ENCODE assay signal across 8 mouse cellular contexts in the genomic region with DNA sequence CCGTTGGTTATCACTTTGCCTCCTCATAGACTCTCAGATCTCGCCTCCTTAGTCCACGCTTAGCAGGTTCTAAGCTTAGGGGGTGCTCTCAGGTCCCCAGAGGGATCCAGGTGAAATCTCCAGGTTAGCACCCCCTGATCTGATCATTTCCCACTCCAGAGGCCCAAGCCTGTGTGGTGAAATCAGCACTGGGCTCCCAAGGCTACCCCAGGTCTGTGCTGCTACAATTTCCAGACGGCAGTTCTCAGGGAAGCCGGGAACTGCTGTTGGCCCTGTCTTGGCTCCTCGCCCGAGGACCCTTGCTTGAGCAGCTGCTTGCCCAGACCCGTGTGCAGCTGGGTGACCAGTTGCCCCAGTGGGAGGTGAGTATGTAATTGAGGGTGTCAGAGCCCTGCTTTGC. TPM values are rescaled to one million over a fixed set of nuclear protein-coding genes. Genes with fewer than 3 reads are reported as not detected.
DNase-seq lines count a peak whose midpoint lies in the region; ATAC-seq lines count a peak whose summit lies in the region.

No protein-coding gene starts in this region.

- H3K4me3 ChIP-seq in liver, embryonic 11.5 days (ENCODE audit: low read depth, low read length), result peak overlapping the region; percentile 76
- peak overlapping the region; percentile 70 for H3K4me3 ChIP-seq in embryonic facial prominence, embryonic 13.5 days
- peak overlapping the region; percentile 69 for H3K4me3 ChIP-seq in intestine, embryonic 14.5 days (ENCODE audit: low read depth, low read length)
- H3K4me3 ChIP-seq in neural tube, embryonic 13.5 days, result peak overlapping the region; percentile 59

- H3K27me3 ChIP-seq in liver, embryonic 11.5 days (replicated peaks; ENCODE audit: control insufficient read depth, insufficient read depth, low read length), result no peaks in the 10 kb centered on the region
- peaks cover 6% of the 10 kb centered on the region for H3K27me3 ChIP-seq in embryonic facial prominence, embryonic 13.5 days
- 0 out of 2 replicates have a peak, but pooled peaks cover 4% of the 10 kb centered on the region for H3K27me3 ChIP-seq in intestine, embryonic 14.5 days (replicated peaks; ENCODE audit: control insufficient read depth, insufficient read depth, low read length)
- H3K27me3 ChIP-seq in neural tube, embryonic 13.5 days, result peaks cover 14% of the 10 kb centered on the region

- H3K27ac ChIP-seq in liver, embryonic 11.5 days (ENCODE audit: low read depth, low read length), result no peak overlapping the region
- no peak overlapping the region for H3K27ac ChIP-seq in embryonic facial prominence, embryonic 13.5 days
- no peak overlapping the region for H3K27ac ChIP-seq in intestine, embryonic 14.5 days (ENCODE audit: low read depth)
- H3K27ac ChIP-seq in neural tube, embryonic 13.5 days (replicated peaks), result no peak overlapping the region

- no peaks in the 10 kb centered on the region for H3K9me3 ChIP-seq in liver, embryonic 11.5 days (ENCODE audit: control insufficient read depth, low read length)
- no peaks in the 10 kb centered on the region for H3K9me3 ChIP-seq in embryonic facial prominence, embryonic 13.5 days
- no peaks in the 10 kb centered on the region for H3K9me3 ChIP-seq in intestine, embryonic 14.5 days (ENCODE audit: control insufficient read depth, low read length)
- no peaks in the 10 kb centered on the region for H3K9me3 ChIP-seq in neural tube, embryonic 13.5 days

- ATAC-seq in liver, embryonic 11.5 days (replicated peaks; ENCODE audit: low FRiP score), result no peak
- ATAC-seq in embryonic facial prominence, embryonic 13.5 days (ENCODE audit: insufficient number of reproducible peaks, insufficient read depth, low FRiP score, low TSS enrichment, low read depth), result no peak
- no peak for ATAC-seq in intestine, embryonic 14.5 days (replicated peaks; ENCODE audit: low FRiP score, low TSS enrichment, low read depth)
- ATAC-seq in neural tube, embryonic 13.5 days (ENCODE audit: low read depth), result no peak

- no peak for DNase-seq in liver, embryonic 11.5 days (ENCODE audit: low spot score)
- DNase-seq in liver, result no peak
- DNase-seq in intestine, embryonic 14.5 days (ENCODE audit: low spot score), result no peak
- DNase-seq in layer of hippocampus, adult 9-11 months, result no peak
- no peak for DNase-seq in left cerebral cortex, adult 18-20 months (ENCODE audit: low spot score in 2 of 2)
- no peak for DNase-seq in adrenal gland, postnatal 10 days

- WGBS in liver, embryonic 11.5 days, result 51% methylated on average over 8 of the region's 8 CpGs
- 45% methylated on average over 8 of the region's 8 CpGs for WGBS in embryonic facial prominence, embryonic 13.5 days
- WGBS in intestine, embryonic 14.5 days, result 27% methylated on average over 8 of the region's 8 CpGs
- WGBS in neural tube, embryonic 13.5 days, result 28% methylated on average over 8 of the region's 8 CpGs

- H3K4me1 ChIP-seq in liver, embryonic 11.5 days (replicated peaks; ENCODE audit: control insufficient read depth, insufficient read depth, low read length), result peaks cover 17% of the 10 kb centered on the region
- H3K4me1 ChIP-seq in embryonic facial prominence, embryonic 13.5 days, result peaks cover 29% of the 10 kb centered on the region
- H3K4me1 ChIP-seq in intestine, embryonic 14.5 days (replicated peaks; ENCODE audit: control insufficient read depth, insufficient read depth, low read length), result peaks cover 13% of the 10 kb centered on the region
- H3K4me1 ChIP-seq in neural tube, embryonic 13.5 days (replicated peaks), result peaks cover 27% of the 10 kb centered on the region

- H3K4me2 ChIP-seq in liver, embryonic 11.5 days, result peak overlapping the region; percentile 97
- peak overlapping the region; percentile 91 for H3K4me2 ChIP-seq in embryonic facial prominence, embryonic 13.5 days
- H3K4me2 ChIP-seq in intestine, embryonic 14.5 days (ENCODE audit: low read length), result peak overlapping the region; percentile 89
- peak overlapping the region; percentile 88 for H3K4me2 ChIP-seq in neural tube, embryonic 13.5 days

- no peaks in the 10 kb centered on the region for H3K36me3 ChIP-seq in liver, embryonic 11.5 days (ENCODE audit: control insufficient read depth, insufficient read depth, low read length)
- peaks cover 18% of the 10 kb centered on the region; the same call in 1 of the 2 replicates for H3K36me3 ChIP-seq in embryonic facial prominence, embryonic 13.5 days
- peaks cover 8% of the 10 kb centered on the region for H3K36me3 ChIP-seq in intestine, embryonic 14.5 days (ENCODE audit: control insufficient read depth, insufficient read depth, low read length)
- H3K36me3 ChIP-seq in neural tube, embryonic 13.5 days, result no peaks in the 10 kb centered on the region; the same call in 1 of the 2 replicates

- peak overlapping the region; percentile 78 for H3K9ac ChIP-seq in liver, embryonic 11.5 days (ENCODE audit: low read depth, low read length)
- H3K9ac ChIP-seq in embryonic facial prominence, embryonic 13.5 days, result peak overlapping the region; percentile 71
- H3K9ac ChIP-seq in intestine, embryonic 14.5 days (ENCODE audit: low read length), result peak overlapping the region; percentile 51
- H3K9ac ChIP-seq in neural tube, embryonic 13.5 days, result peak overlapping the region; percentile 63

RNA-seq across cellular contexts. Expression of a gene that starts 0.8 kb away (rescaled TPM):
- polyA plus RNA-seq in liver, embryonic 11.5 days (2014; fragmentation: Nextera tagmentation; extraction: Ambion mirVana), result 23.5 and 24.2 TPM in 2 replicates
- 32.0 and 33.9 TPM in 2 replicates for polyA plus RNA-seq in embryonic facial prominence, embryonic 13.5 days (2015; fragmentation: Nextera tagmentation; extraction: Ambion mirVana)
- polyA plus RNA-seq in intestine, embryonic 14.5 days (2014; fragmentation: Nextera tagmentation; extraction: Ambion mirVana), result 24.2 and 27.9 TPM in 2 replicates
- polyA plus RNA-seq in neural tube, embryonic 13.5 days (2015; fragmentation: Nextera tagmentation; extraction: Ambion mirVana), result 17.1 and 18.7 TPM in 2 replicates
- 1 to 10 TPM in 1 of 2 experiments, under 1 TPM in 1; 1.00 to 1.4 TPM for total RNA-seq in left cerebral cortex, adult 18-20 months (2021)
- total RNA-seq in adrenal gland, postnatal 10 days (2021), result 1 to 10 TPM; 3.1 to 5.4 TPM

RNA-seq across cellular contexts. Expression of a gene that starts 10.9 kb away (rescaled TPM):
- 148 and 150 TPM in 2 replicates for polyA plus RNA-seq in liver, embryonic 11.5 days (2014; fragmentation: Nextera tagmentation; extraction: Ambion mirVana)
- 224 and 230 TPM in 2 replicates for polyA plus RNA-seq in embryonic facial prominence, embryonic 13.5 days (2015; fragmentation: Nextera tagmentation; extraction: Ambion mirVana)
- polyA plus RNA-seq in intestine, embryonic 14.5 days (2014; fragmentation: Nextera tagmentation; extraction: Ambion mirVana), result 266 and 312 TPM in 2 replicates
- 66.3 and 74.9 TPM in 2 replicates for polyA plus RNA-seq in neural tube, embryonic 13.5 days (2015; fragmentation: Nextera tagmentation; extraction: Ambion mirVana)
- total RNA-seq in left cerebral cortex, adult 18-20 months (2021), result 10 to 100 TPM; 14.3 to 15.9 TPM
- 100 to 1,000 TPM; 151 to 176 TPM for total RNA-seq in adrenal gland, postnatal 10 days (2021)

RNA-seq across cellular contexts. Expression of a gene that starts 17.0 kb away (rescaled TPM):
- polyA plus RNA-seq in liver, embryonic 11.5 days (2014; fragmentation: Nextera tagmentation; extraction: Ambion mirVana), result 80.6 and 86.9 TPM in 2 replicates
- 63.4 and 72.3 TPM in 2 replicates for polyA plus RNA-seq in embryonic facial prominence, embryonic 13.5 days (2015; fragmentation: Nextera tagmentation; extraction: Ambion mirVana)
- polyA plus RNA-seq in intestine, embryonic 14.5 days (2014; fragmentation: Nextera tagmentation; extraction: Ambion mirVana), result 124 and 129 TPM in 2 replicates
- 301 and 350 TPM in 2 replicates for polyA plus RNA-seq in neural tube, embryonic 13.5 days (2015; fragmentation: Nextera tagmentation; extraction: Ambion mirVana)
- 100 to 1,000 TPM; 142 to 162 TPM for total RNA-seq in left cerebral cortex, adult 18-20 months (2021)
- total RNA-seq in adrenal gland, postnatal 10 days (2021), result 100 to 1,000 TPM; 184 to 199 TPM

RNA-seq across cellular contexts. Expression of a gene that starts 28.7 kb away (rescaled TPM):
- polyA plus RNA-seq in liver, embryonic 11.5 days (2014; fragmentation: Nextera tagmentation; extraction: Ambion mirVana), result 1.1 and 2.0 TPM in 2 replicates
- polyA plus RNA-seq in embryonic facial prominence, embryonic 13.5 days (2015; fragmentation: Nextera tagmentation; extraction: Ambion mirVana), result 16.6 and 18.0 TPM in 2 replicates
- polyA plus RNA-seq in intestine, embryonic 14.5 days (2014; fragmentation: Nextera tagmentation; extraction: Ambion mirVana), result 6.6 and 7.6 TPM in 2 replicates
- 33.5 and 33.9 TPM in 2 replicates for polyA plus RNA-seq in neural tube, embryonic 13.5 days (2015; fragmentation: Nextera tagmentation; extraction: Ambion mirVana)
- total RNA-seq in left cerebral cortex, adult 18-20 months (2021), result 10 to 100 TPM; 25.5 to 27.5 TPM
- 1 to 10 TPM; 3.0 to 3.1 TPM for total RNA-seq in adrenal gland, postnatal 10 days (2021)

RNA-seq across cellular contexts. Expression of a gene that starts 58.9 kb away (rescaled TPM):
- polyA plus RNA-seq in liver, embryonic 11.5 days (2014; fragmentation: Nextera tagmentation; extraction: Ambion mirVana), result 17.7 and 19.2 TPM in 2 replicates
- 18.5 and 18.6 TPM in 2 replicates for polyA plus RNA-seq in embryonic facial prominence, embryonic 13.5 days (2015; fragmentation: Nextera tagmentation; extraction: Ambion mirVana)
- polyA plus RNA-seq in intestine, embryonic 14.5 days (2014; fragmentation: Nextera tagmentation; extraction: Ambion mirVana), result 17.6 and 21.3 TPM in 2 replicates
- 14.8 and 15.1 TPM in 2 replicates for polyA plus RNA-seq in neural tube, embryonic 13.5 days (2015; fragmentation: Nextera tagmentation; extraction: Ambion mirVana)
- 10 to 100 TPM; 71.5 to 71.9 TPM for total RNA-seq in left cerebral cortex, adult 18-20 months (2021)
- 10 to 100 TPM; 78.1 to 85.9 TPM for total RNA-seq in adrenal gland, postnatal 10 days (2021)
